Mouse (Mus musculus) lung, postnatal 0 days (tissue): ENCODE results near the gene Brwd3.

Source experiments
- CTCF ChIP-seq: IDR thresholded peaks from 2 replicates; pipeline ENCODE4 v1.5.1; 2016; ENCODE audit warnings: antibody characterized with exemption, mild to moderate bottlenecking
- EP300 ChIP-seq: IDR thresholded peaks from 2 replicates; pipeline ENCODE4 v1.6.1; 2016; ENCODE audit warnings: antibody characterized with exemption, mild to moderate bottlenecking, control low read depth

- no peak for TF ChIP-seq CTCF
- TF ChIP-seq EP300, result no peak
Observed at GRCm38 (mm10) chrX:108724241-108724640, 109.9 kb downstream of the Brwd3 start.
